Mouse (Mus musculus) heart, embryonic 12.5 days (tissue): Measurements from ENCODE around the gene Grid1. TPM values are rescaled to one million over a fixed set of nuclear protein-coding genes. Genes with fewer than 3 reads are reported as not detected.

Experiments used
- ATAC-seq: fragments of 200-750 bp; cut with Nextera tagmentation; 2 replicates; pipeline ENCODE4 v1.8.0; 2017; ENCODE audit warnings: moderate TSS enrichment, moderate library complexity; ENCODE audit not compliant: insufficient number of reproducible peaks, low FRiP score
- H3K27ac ChIP-seq: fragments of 300-500 bp; sonication (generic); 2 replicates; pipeline ENCODE4 v1.5.1; 2016; ENCODE audit warnings: mild to moderate bottlenecking, moderate library complexity; ENCODE audit not compliant: poor library complexity, severe bottlenecking
- H3K27me3 ChIP-seq: fragments of 300-500 bp; sonication (generic); replicated peaks from 2 replicates; pipeline ENCODE4 v1.6.1; 2016; ENCODE audit warnings: mild to moderate bottlenecking, moderate library complexity
- H3K36me3 ChIP-seq: fragments of 300-500 bp; sonication (generic); 2 replicates; pipeline ENCODE4 v1.6.1; 2016; ENCODE audit warnings: mild to moderate bottlenecking, moderate library complexity
- H3K4me1 ChIP-seq: fragments of 300-500 bp; sonication (generic); replicated peaks from 2 replicates; pipeline ENCODE4 v1.6.1; 2016; ENCODE audit warnings: mild to moderate bottlenecking
- H3K4me2 ChIP-seq: fragments of 300-500 bp; sonication (generic); 2 replicates; pipeline ENCODE4 v1.6.1; 2016; ENCODE audit warnings: mild to moderate bottlenecking, moderate library complexity
- H3K4me3 ChIP-seq: fragments of 300-500 bp; sonication (generic); 2 replicates; pipeline ENCODE4 v1.5.1; 2016; ENCODE audit warnings: mild to moderate bottlenecking
- H3K9ac ChIP-seq: fragments of 300-500 bp; sonication (generic); 2 replicates; pipeline ENCODE4 v1.6.1; 2016; ENCODE audit warnings: mild to moderate bottlenecking, moderate library complexity
- H3K9me3 ChIP-seq: fragments of 300-500 bp; sonication (generic); replicated peaks from 2 replicates; pipeline ENCODE4 v1.6.1; 2016; ENCODE audit warnings: mild to moderate bottlenecking, moderate library complexity
- WGBS: fragments of 180-500 bp; shearing (Covaris S2); methylation state at CpG from one replicate; pipeline ENCODE4 v1.1.7; 2016; 5-methylcytosine and 5-hydroxymethylcytosine counted together
- polyA plus RNA-seq: library from polyadenylated mRNA; unstranded; fragments of >200 nt; fragmentation: Nextera tagmentation; extraction: Ambion mirVana; gene quantifications from 2 replicates; pipeline ENCODE4 v1.2.1, GENCODE M21; 2016

Grid1 gene
- polyA plus RNA-seq, 1 experiment from 2014 or later: 0.51 TPM

GRCm38 (mm10) chr14:34953566-34953965, 133.7 kb downstream of the Grid1 start:
- H3K9ac ChIP-seq: no peak overlapping the region
- WGBS: 90% methylated on average over 9 of the region's 9 CpGs
- H3K4me3 ChIP-seq: no peak overlapping the region
- H3K4me1 ChIP-seq: no peaks in the 10 kb centered on the region
- H3K27ac ChIP-seq: no peak overlapping the region
- H3K4me2 ChIP-seq: no peak overlapping the region
- ATAC-seq: no peak
- no peaks in the 10 kb centered on the region for H3K9me3 ChIP-seq
- no peaks in the 10 kb centered on the region for H3K36me3 ChIP-seq
- H3K27me3 ChIP-seq: no peaks in the 10 kb centered on the region

GRCm38 (mm10) chr14:34955689-34956088, 135.8 kb downstream of the Grid1 start:
- Histone ChIP-seq H3K27ac (no peak overlapping the region), H3K27me3 (no peaks in the 10 kb centered on the region), H3K4me2 (no peak overlapping the region), H3K9me3 (no peaks in the 10 kb centered on the region), H3K36me3 (no peaks in the 10 kb centered on the region), H3K4me1 (no peaks in the 10 kb centered on the region), H3K9ac (no peak overlapping the region), H3K4me3 (no peak overlapping the region)
- no peak for ATAC-seq
- 86% methylated on average over 1 of the region's 1 CpGs for WGBS

GRCm38 (mm10) chr14:34960227-34960626, 140.3 kb downstream of the Grid1 start:
- Histone ChIP-seq H3K27ac (no peak overlapping the region), H3K36me3 (no peaks in the 10 kb centered on the region), H3K4me1 (peaks cover 10% of the 10 kb centered on the region), H3K4me2 (no peak overlapping the region), H3K4me3 (no peak overlapping the region), H3K27me3 (no peaks in the 10 kb centered on the region), H3K9me3 (no peaks in the 10 kb centered on the region), H3K9ac (no peak overlapping the region)
- no peak for ATAC-seq
- WGBS: 66% methylated on average over 6 of the region's 6 CpGs

- Histone ChIP-seq H3K9ac (no peak overlapping the region), H3K27me3 (no peaks in the 10 kb centered on the region), H3K9me3 (no peaks in the 10 kb centered on the region), H3K27ac (no peak overlapping the region), H3K36me3 (no peaks in the 10 kb centered on the region), H3K4me3 (no peak overlapping the region), H3K4me1 (peaks cover 10% of the 10 kb centered on the region), H3K4me2 (no peak overlapping the region)
- 74% methylated on average over 4 of the region's 4 CpGs for WGBS
- no peak for ATAC-seq
Observed at GRCm38 (mm10) chr14:34963616-34964168, 143.8 kb downstream of the Grid1 start.

GRCm38 (mm10) chr14:34969102-34969819, 149.4 kb downstream of the Grid1 start:
- 44% methylated on average over 6 of the region's 6 CpGs for WGBS
- Histone ChIP-seq H3K4me2 (no peak overlapping the region), H3K27me3 (no peaks in the 10 kb centered on the region), H3K4me3 (no peak overlapping the region), H3K4me1 (0 out of 2 replicates have a peak, but pooled peaks cover under 1% of the 10 kb centered on the region), H3K27ac (no peak overlapping the region), H3K9me3 (no peaks in the 10 kb centered on the region), H3K9ac (no peak overlapping the region), H3K36me3 (no peaks in the 10 kb centered on the region)
- ATAC-seq: no peak

GRCm38 (mm10) chr14:34972930-34973329, 153.0 kb downstream of the Grid1 start:
- Histone ChIP-seq H3K36me3 (no peaks in the 10 kb centered on the region), H3K4me3 (no peak overlapping the region), H3K9ac (no peak overlapping the region), H3K4me2 (no peak overlapping the region), H3K27ac (no peak overlapping the region), H3K9me3 (no peaks in the 10 kb centered on the region), H3K4me1 (no peaks in the 10 kb centered on the region), H3K27me3 (no peaks in the 10 kb centered on the region)
- 68% methylated on average over 3 of the region's 3 CpGs for WGBS
- ATAC-seq: no peak

- no peak for ATAC-seq
- Histone ChIP-seq H3K9ac (no peak overlapping the region), H3K27me3 (0 out of 2 replicates have a peak, but pooled peaks cover 4% of the 10 kb centered on the region), H3K36me3 (no peaks in the 10 kb centered on the region), H3K4me2 (no peak overlapping the region), H3K9me3 (no peaks in the 10 kb centered on the region), H3K4me1 (no peaks in the 10 kb centered on the region), H3K4me3 (no peak overlapping the region), H3K27ac (no peak overlapping the region)
- WGBS: 16% methylated on average over 2 of the region's 2 CpGs
Observed at GRCm38 (mm10) chr14:34980756-34981155, 160.8 kb downstream of the Grid1 start.

GRCm38 (mm10) chr14:34989131-34989530, 169.2 kb downstream of the Grid1 start:
- 77% methylated on average over 5 of the region's 5 CpGs for WGBS
- no peak for ATAC-seq
- no peak overlapping the region for H3K9ac ChIP-seq

GRCm38 (mm10) chr14:35006736-35007135, 186.8 kb downstream of the Grid1 start:
- WGBS: 74% methylated on average over 7 of the region's 7 CpGs

More at GRCm38 (mm10) chr14:34989131-34989530, 169.2 kb downstream of the Grid1 start:
- Histone ChIP-seq H3K36me3 (no peaks in the 10 kb centered on the region), H3K27ac (no peak overlapping the region), H3K4me1 (no peaks in the 10 kb centered on the region), H3K27me3 (no peaks in the 10 kb centered on the region), H3K9me3 (no peaks in the 10 kb centered on the region), H3K4me2 (no peak overlapping the region), H3K4me3 (no peak overlapping the region)

GRCm38 (mm10) chr14:35008674-35009073, 188.8 kb downstream of the Grid1 start:
- H3K9ac ChIP-seq: no peak overlapping the region
- no peaks in the 10 kb centered on the region for H3K36me3 ChIP-seq
- 56% methylated on average over 3 of the region's 3 CpGs for WGBS
- H3K27me3 ChIP-seq: no peaks in the 10 kb centered on the region
- H3K4me3 ChIP-seq: no peak overlapping the region
- no peak for ATAC-seq
- H3K4me2 ChIP-seq: no peak overlapping the region
- no peak overlapping the region for H3K27ac ChIP-seq
- H3K4me1 ChIP-seq: no peaks in the 10 kb centered on the region
- H3K9me3 ChIP-seq: no peaks in the 10 kb centered on the region

More at GRCm38 (mm10) chr14:35006736-35007135, 186.8 kb downstream of the Grid1 start:
- Histone ChIP-seq H3K36me3 (no peaks in the 10 kb centered on the region), H3K4me2 (no peak overlapping the region), H3K27ac (no peak overlapping the region), H3K9ac (no peak overlapping the region), H3K27me3 (no peaks in the 10 kb centered on the region), H3K4me3 (no peak overlapping the region), H3K9me3 (no peaks in the 10 kb centered on the region), H3K4me1 (peaks cover 4% of the 10 kb centered on the region; the same call in 1 of the 2 replicates)
- no peak for ATAC-seq

GRCm38 (mm10) chr14:35009074-35009473, 189.2 kb downstream of the Grid1 start:
- Histone ChIP-seq H3K4me2 (no peak overlapping the region), H3K9me3 (no peaks in the 10 kb centered on the region), H3K27ac (no peak overlapping the region), H3K27me3 (no peaks in the 10 kb centered on the region), H3K4me1 (no peaks in the 10 kb centered on the region), H3K9ac (no peak overlapping the region), H3K4me3 (no peak overlapping the region), H3K36me3 (no peaks in the 10 kb centered on the region)
- ATAC-seq: no peak
- 21% methylated on average over 9 of the region's 9 CpGs for WGBS
